Mouse (Mus musculus) layer of hippocampus, postnatal 10 days (tissue): ENCODE measurements around the gene Elp6. TPM values are rescaled to one million over a fixed set of nuclear protein-coding genes. Genes with fewer than 3 reads are reported as not detected.
A peak's percentile ranks its signal among the peaks of the same experiment; 100 is the strongest.
"Not testable (repeated sequence)": the region's sequence is repeated elsewhere in the genome, so short reads cannot be mapped to it uniquely, and the experiment has no call there.

ENCODE experiments used
- DNase-seq, 2 experiments: peaks; one replicate each; pipeline ENCODE4 v3.0.0; 2021; ENCODE audit warnings: low spot score in 2 of 2
- total RNA-seq, 2 experiments: library from RNA; stranded (reverse); gene quantifications; 2 replicates each; pipeline ENCODE4 v1.2.3; 2021

The Elp6 gene
- total RNA-seq, 2 experiments from 2014 or later = 11.9 to 14.1 TPM

- no peak for DNase-seq
Measured at GRCm38 (mm10) chr9:110315410-110315809, 10.4 kb downstream of the Elp6 start.

- no peak for DNase-seq
Measured at GRCm38 (mm10) chr9:110315904-110316303, 10.9 kb downstream of the Elp6 start.

GRCm38 (mm10) chr9:110316503-110316902 lies 11.5 kb downstream of the Elp6 start:
- DNase-seq = no peak

GRCm38 (mm10) chr9:110320769-110321168 lies 15.8 kb downstream of the Elp6 start:
- no peak for DNase-seq

GRCm38 (mm10) chr9:110322972-110323371 lies 18.0 kb downstream of the Elp6 start:
- no peak for DNase-seq

- no peak for DNase-seq
Measured at GRCm38 (mm10) chr9:110324181-110324580, 19.2 kb downstream of the Elp6 start.

GRCm38 (mm10) chr9:110328178-110328577 lies 23.2 kb downstream of the Elp6 start:
- DNase-seq = no peak

GRCm38 (mm10) chr9:110328946-110329630 lies 24.1 kb downstream of the Elp6 start:
- DNase-seq = no peak

- peak; percentile 30 to 43 for DNase-seq
Measured at GRCm38 (mm10) chr9:110329655-110330054, 24.7 kb downstream of the Elp6 start.

- no peak for DNase-seq
Measured at GRCm38 (mm10) chr9:110330341-110330740, 25.4 kb downstream of the Elp6 start.

- DNase-seq = not testable (repeated sequence)
Measured at GRCm38 (mm10) chr9:110330913-110331312, 25.9 kb downstream of the Elp6 start.

GRCm38 (mm10) chr9:110333135-110333895 lies 28.3 kb downstream of the Elp6 start, which contains the start of gene Scap:
Scap (plus strand) TSS chr9:110333288.
- peak; percentile 100 for DNase-seq

GRCm38 (mm10) chr9:110333896-110334259 lies 28.9 kb downstream of the Elp6 start:
- DNase-seq = no peak

- DNase-seq = no peak
Measured at GRCm38 (mm10) chr9:110334849-110335248, 29.9 kb downstream of the Elp6 start.

GRCm38 (mm10) chr9:110340037-110340750 lies 35.2 kb downstream of the Elp6 start:
- DNase-seq = no peak

- no peak for DNase-seq
Measured at GRCm38 (mm10) chr9:110342008-110342407, 37.0 kb downstream of the Elp6 start.

GRCm38 (mm10) chr9:110343805-110344204 lies 38.8 kb downstream of the Elp6 start:
- no peak for DNase-seq

- no peak for DNase-seq
Measured at GRCm38 (mm10) chr9:110345057-110345739, 40.2 kb downstream of the Elp6 start.

- no peak for DNase-seq
Measured at GRCm38 (mm10) chr9:110348899-110349298, 43.9 kb downstream of the Elp6 start.

GRCm38 (mm10) chr9:110350188-110350587 lies 45.2 kb downstream of the Elp6 start:
- DNase-seq = no peak

- no peak for DNase-seq
Measured at GRCm38 (mm10) chr9:110350612-110351011, 45.6 kb downstream of the Elp6 start.
